Mouse (Mus musculus) liver, postnatal 0 days (tissue): Measurements from ENCODE around the gene Ddx6. TPM values are rescaled to one million over a fixed set of nuclear protein-coding genes. Genes with fewer than 3 reads are reported as not detected.

Source experiments
- ATAC-seq: fragments of 200-750 bp; cut with Nextera tagmentation; 2 replicates; pipeline ENCODE4 v1.8.0; 2017; ENCODE audit warnings: mild to moderate bottlenecking, moderate library complexity
- DNase-seq: peaks from one replicate; pipeline ENCODE4 v3.0.0-alpha.2; 2016
- H3K27ac ChIP-seq: fragments of 300-500 bp; sonication (generic); 2 replicates; pipeline ENCODE4 v1.5.1; 2014; ENCODE audit warnings: antibody characterized with exemption, moderate library complexity, mild to moderate bottlenecking, low read depth
- H3K27me3 ChIP-seq: fragments of 300-500 bp; sonication (generic); 2 replicates; pipeline ENCODE4 v1.6.1; 2014; ENCODE audit warnings: low read length, control low read depth, mixed read lengths; ENCODE audit not compliant: insufficient read depth
- H3K36me3 ChIP-seq: fragments of 300-500 bp; sonication (generic); replicated peaks from 2 replicates; pipeline ENCODE4 v1.6.1; 2014; ENCODE audit warnings: mild to moderate bottlenecking, control low read depth, low read length, moderate library complexity, mixed read lengths; ENCODE audit not compliant: insufficient read depth
- H3K4me1 ChIP-seq: fragments of 300-500 bp; sonication (generic); 2 replicates; pipeline ENCODE4 v1.6.1; 2014; ENCODE audit warnings: antibody characterized with exemption, mild to moderate bottlenecking, control low read depth; ENCODE audit not compliant: insufficient read depth
- H3K4me2 ChIP-seq: fragments of 300-500 bp; sonication (generic); 2 replicates; pipeline ENCODE4 v1.6.1; 2014; ENCODE audit warnings: low read depth, mild to moderate bottlenecking, low read length, moderate library complexity, mixed read lengths
- H3K4me3 ChIP-seq: fragments of 300-500 bp; sonication (generic); 2 replicates; pipeline ENCODE4 v1.5.1; 2014; ENCODE audit warnings: low read depth, low read length
- H3K9ac ChIP-seq: fragments of 300-500 bp; sonication (generic); replicated peaks from 2 replicates; pipeline ENCODE4 v1.6.1; 2014; ENCODE audit warnings: mild to moderate bottlenecking, moderate library complexity
- H3K9me3 ChIP-seq: fragments of 300-500 bp; sonication (generic); 2 replicates; pipeline ENCODE4 v1.6.1; 2016; ENCODE audit warnings: mild to moderate bottlenecking, control low read depth, low read length, mixed read lengths
- CTCF ChIP-seq: sonication (generic); IDR thresholded peaks from 2 replicates; pipeline ENCODE4 v1.5.1; 2016; ENCODE audit warnings: antibody characterized with exemption, low read depth
- EP300 ChIP-seq: IDR thresholded peaks from 2 replicates; pipeline ENCODE4 v1.6.1; 2016; ENCODE audit warnings: antibody characterized with exemption, low read depth, mild to moderate bottlenecking
- WGBS: fragments of 180-500 bp; shearing (Covaris S2); extraction: QIAGEN DNeasy Blood & Tissue Kit; methylation state at CpG from one replicate; pipeline ENCODE4 v1.1.7; 2014; ENCODE audit not compliant: insufficient replicate concordance; 5-methylcytosine and 5-hydroxymethylcytosine counted together
- polyA plus RNA-seq: library from polyadenylated mRNA; unstranded; fragments of >200 nt; fragmentation: Nextera tagmentation; extraction: Ambion mirVana; gene quantifications from 2 replicates; pipeline ENCODE4 v1.2.1, GENCODE M21; 2015

Ddx6 gene
- polyA plus RNA-seq, 1 experiment from 2014 or later = 6.3 TPM

GRCm38 (mm10) chr9:44597742-44598141, 7.0 kb upstream of the Ddx6 start:
- H3K27me3 ChIP-seq = no peaks in the 10 kb centered on the region
- ATAC-seq = no peak
- no peak overlapping the region for H3K27ac ChIP-seq
- H3K9me3 ChIP-seq = no peaks in the 10 kb centered on the region
- WGBS = 87% methylated on average over 2 of the region's 2 CpGs
- no peak for TF ChIP-seq CTCF
- no peak for TF ChIP-seq EP300
- H3K4me1 ChIP-seq = peaks cover 4% of the 10 kb centered on the region
- DNase-seq = no peak
- no peak overlapping the region for H3K4me2 ChIP-seq
- no peak overlapping the region for H3K4me3 ChIP-seq
- H3K36me3 ChIP-seq = no peaks in the 10 kb centered on the region
- H3K9ac ChIP-seq = no peak overlapping the region

- DNase-seq = peak; percentile 29
- H3K4me3 ChIP-seq = no peak overlapping the region
- H3K9ac ChIP-seq = no peak overlapping the region
- peak overlapping the region; percentile 13; the same call in 1 of the 2 replicates for H3K4me2 ChIP-seq
- H3K27ac ChIP-seq = no peak overlapping the region
- no peaks in the 10 kb centered on the region for H3K27me3 ChIP-seq
- H3K4me1 ChIP-seq = peaks cover 8% of the 10 kb centered on the region
- TF ChIP-seq CTCF = no peak
- TF ChIP-seq EP300 = no peak
- no peak for ATAC-seq
- WGBS = 21% methylated on average over 18 of the region's 18 CpGs
- no peaks in the 10 kb centered on the region for H3K9me3 ChIP-seq
- no peaks in the 10 kb centered on the region for H3K36me3 ChIP-seq
Measured at GRCm38 (mm10) chr9:44598899-44599495, 5.7 kb upstream of the Ddx6 start.

- Histone ChIP-seq H3K36me3 (no peaks in the 10 kb centered on the region), H3K9ac (no peak overlapping the region), H3K4me3 (no peak overlapping the region), H3K9me3 (no peaks in the 10 kb centered on the region), H3K4me1 (peaks cover 8% of the 10 kb centered on the region), H3K4me2 (no peak overlapping the region), H3K27ac (no peak overlapping the region), H3K27me3 (no peaks in the 10 kb centered on the region)
- ATAC-seq (no peak), DNase-seq (no peak)
- TF ChIP-seq EP300 (no peak), CTCF (no peak)
- WGBS = 33% methylated on average over 4 of the region's 6 CpGs
Measured at GRCm38 (mm10) chr9:44599616-44600015, 5.1 kb upstream of the Ddx6 start.

DNA sequence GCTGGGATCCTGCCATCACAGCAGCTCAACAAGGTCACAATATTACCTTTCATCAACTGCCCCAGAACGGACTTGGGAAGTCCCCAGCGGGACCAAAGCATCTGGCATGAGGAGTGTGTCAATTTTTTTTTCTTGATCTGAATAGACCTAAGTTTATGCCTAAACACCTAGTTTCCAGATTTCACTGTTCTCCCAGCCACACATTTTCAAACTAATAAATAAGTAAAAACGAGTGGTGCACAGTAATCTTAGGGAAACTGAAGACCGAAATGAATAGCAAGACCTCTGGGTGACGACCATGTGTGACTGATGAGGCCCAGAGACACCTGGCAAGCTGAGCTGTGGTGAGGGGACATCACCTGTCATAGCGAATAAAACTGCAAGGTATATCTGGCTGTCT, 3.9 kb upstream of the Ddx6 start:
- no peaks in the 10 kb centered on the region for H3K36me3 ChIP-seq
- H3K4me2 ChIP-seq = no peak overlapping the region
- H3K9ac ChIP-seq = no peak overlapping the region
- WGBS = 83% methylated on average over 6 of the region's 6 CpGs
- no peak overlapping the region for H3K27ac ChIP-seq
- no peak overlapping the region for H3K4me3 ChIP-seq
- no peak for TF ChIP-seq EP300
- TF ChIP-seq CTCF = no peak
- no peak for DNase-seq
- H3K9me3 ChIP-seq = no peaks in the 10 kb centered on the region
- no peak for ATAC-seq
- no peaks in the 10 kb centered on the region for H3K27me3 ChIP-seq
- peaks cover 8% of the 10 kb centered on the region for H3K4me1 ChIP-seq

- ATAC-seq (no peak), DNase-seq (no peak)
- H3K4me2 ChIP-seq = peak overlapping the region; percentile 74
- peaks cover 5% of the 10 kb centered on the region for H3K36me3 ChIP-seq
- TF ChIP-seq EP300 (no peak), CTCF (no peak)
- H3K4me1 ChIP-seq = peaks cover 18% of the 10 kb centered on the region
- peak overlapping the region; percentile 100 for H3K27ac ChIP-seq
- H3K9me3 ChIP-seq = no peaks in the 10 kb centered on the region
- H3K27me3 ChIP-seq = no peaks in the 10 kb centered on the region
- peak overlapping the region; percentile 36; the same call in 1 of the 2 replicates for H3K9ac ChIP-seq
- WGBS = 67% methylated on average over 6 of the region's 6 CpGs
- peak overlapping the region; percentile 99; the same call in 1 of the 2 replicates for H3K4me3 ChIP-seq
Measured at GRCm38 (mm10) chr9:44602766-44603165, 1.9 kb upstream of the Ddx6 start.

GRCm38 (mm10) chr9:44603454-44604289, 1.0 kb upstream of the Ddx6 start:
- Histone ChIP-seq H3K9me3 (no peaks in the 10 kb centered on the region), H3K36me3 (peaks cover 13% of the 10 kb centered on the region), H3K4me1 (peaks cover 24% of the 10 kb centered on the region), H3K27ac (peak overlapping the region; percentile 100), H3K27me3 (no peaks in the 10 kb centered on the region), H3K9ac (peak overlapping the region; percentile 100), H3K4me3 (peak overlapping the region; percentile 99), H3K4me2 (peak overlapping the region; percentile 74)
- DNase-seq (peak; percentile 64), ATAC-seq (peak; percentile 57)
- TF ChIP-seq CTCF = no peak
- TF ChIP-seq EP300 = 0 out of 2 replicates have a peak, but pooled peaks have one; percentile 3
- WGBS = under 1% methylated on average over 37 of the region's 38 CpGs
